Mouse (Mus musculus) hindbrain, embryonic 14.5 days (tissue): ENCODE measurements around the gene Ext2. TPM values are rescaled to one million over a fixed set of nuclear protein-coding genes. Genes with fewer than 3 reads are reported as not detected.
A peak's percentile ranks its signal among the peaks of the same experiment; 100 is the strongest.

ENCODE experiments used
- ATAC-seq: fragments of 200-750 bp; cut with Nextera tagmentation; 2 replicates; pipeline ENCODE4 v1.8.0; 2017; ENCODE audit warnings: moderate number of reproducible peaks, mild to moderate bottlenecking, moderate TSS enrichment, moderate library complexity; ENCODE audit not compliant: low FRiP score
- DNase-seq: peaks from one replicate; pipeline ENCODE4 v3.0.0-alpha.2; 2015; ENCODE audit warnings: low spot score
- H3K27ac ChIP-seq: fragments of 300-500 bp; sonication (generic); 2 replicates; pipeline ENCODE4 v1.5.1; 2014; ENCODE audit warnings: mild to moderate bottlenecking, moderate library complexity
- H3K27me3 ChIP-seq: fragments of 300-500 bp; sonication (generic); 2 replicates; pipeline ENCODE4 v1.6.1; 2014; ENCODE audit warnings: mild to moderate bottlenecking, low read length, mixed read lengths; ENCODE audit not compliant: control insufficient read depth, insufficient read depth
- H3K36me3 ChIP-seq: fragments of 300-500 bp; sonication (generic); replicated peaks from 2 replicates; pipeline ENCODE4 v1.6.1; 2014; ENCODE audit not compliant: control insufficient read depth, insufficient read depth
- H3K4me1 ChIP-seq: fragments of 300-500 bp; sonication (generic); replicated peaks from 2 replicates; pipeline ENCODE4 v1.6.1; 2014; ENCODE audit warnings: antibody characterized with exemption, low read length, mixed read lengths; ENCODE audit not compliant: control insufficient read depth, insufficient read depth
- H3K4me2 ChIP-seq: fragments of 300-500 bp; sonication (generic); replicated peaks from 2 replicates; pipeline ENCODE4 v1.6.1; 2014; ENCODE audit warnings: mild to moderate bottlenecking, moderate library complexity
- H3K4me3 ChIP-seq: fragments of 300-500 bp; sonication (generic); replicated peaks from 2 replicates; pipeline ENCODE4 v1.5.1; 2014; ENCODE audit warnings: mild to moderate bottlenecking, low read length
- H3K9ac ChIP-seq: fragments of 300-500 bp; sonication (generic); 2 replicates; pipeline ENCODE4 v1.6.1; 2014
- H3K9me3 ChIP-seq: fragments of 300-500 bp; sonication (generic); 2 replicates; pipeline ENCODE4 v1.6.1; 2016; ENCODE audit warnings: low read length; ENCODE audit not compliant: control insufficient read depth
- WGBS: fragments of 180-500 bp; shearing (Covaris S2); extraction: QIAGEN DNeasy Blood & Tissue Kit; methylation state at CpG from one replicate; pipeline ENCODE4 v1.1.7; 2014; 5-methylcytosine and 5-hydroxymethylcytosine counted together
- polyA plus RNA-seq: library from polyadenylated mRNA; unstranded; fragments of >200 nt; fragmentation: Nextera tagmentation; extraction: Ambion mirVana; gene quantifications from 2 replicates; pipeline ENCODE4 v1.2.1, GENCODE M21; 2014

The Ext2 gene
- polyA plus RNA-seq, 1 experiment from 2014 or later: 71.3 TPM

DNA sequence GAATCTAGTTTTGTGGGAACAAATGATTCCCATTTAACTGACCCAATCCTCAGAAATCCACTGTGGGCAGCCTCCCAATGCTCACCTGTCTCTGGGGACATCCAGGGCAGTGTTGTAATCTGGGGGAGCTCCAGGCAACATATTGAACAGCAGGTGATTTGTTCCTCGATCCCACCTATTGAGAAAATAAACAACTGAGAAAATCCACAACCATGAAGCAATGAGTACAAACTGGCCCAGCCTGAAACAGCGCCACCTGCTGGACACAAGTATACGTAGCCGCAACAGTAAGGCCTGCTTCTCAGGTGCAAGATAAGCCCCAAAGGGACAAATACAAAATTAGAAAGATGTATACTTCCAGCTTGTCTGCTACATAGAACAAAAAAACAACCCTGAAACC is 10.6 kb downstream of the Ext2 start:
- Histone ChIP-seq H3K27me3 (no peaks in the 10 kb centered on the region), H3K4me3 (no peak overlapping the region), H3K27ac (no peak overlapping the region), H3K36me3 (peaks cover 65% of the 10 kb centered on the region), H3K4me1 (no peaks in the 10 kb centered on the region), H3K9me3 (no peaks in the 10 kb centered on the region), H3K4me2 (no peak overlapping the region), H3K9ac (no peak overlapping the region)
- 29% methylated on average over 4 of the region's 4 CpGs for WGBS
- DNase-seq: peak; percentile 67
- ATAC-seq: no peak

DNA sequence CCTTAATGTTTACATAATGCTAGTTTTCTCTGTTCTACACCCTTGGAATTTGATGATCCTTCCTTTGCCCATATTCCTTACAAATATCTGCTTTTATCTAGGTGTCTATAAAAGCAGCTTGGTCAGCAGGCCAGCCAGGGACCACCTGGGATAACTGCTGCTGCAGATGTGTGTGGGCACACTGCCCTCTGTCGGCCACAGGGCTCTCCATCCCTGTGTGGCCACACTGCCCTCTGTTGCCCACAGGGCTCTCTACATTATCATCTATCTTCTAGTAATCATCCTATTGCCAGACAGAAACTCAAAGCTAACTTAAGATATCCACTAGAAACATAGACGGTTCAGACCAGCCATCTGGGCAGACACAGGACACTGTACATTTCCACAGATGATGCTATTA is 12.4 kb downstream of the Ext2 start:
- peaks cover 84% of the 10 kb centered on the region for H3K36me3 ChIP-seq
- H3K9me3 ChIP-seq: no peaks in the 10 kb centered on the region
- no peaks in the 10 kb centered on the region for H3K27me3 ChIP-seq
- no peak overlapping the region for H3K9ac ChIP-seq
- no peak overlapping the region for H3K27ac ChIP-seq
- no peaks in the 10 kb centered on the region for H3K4me1 ChIP-seq
- 12% methylated on average over 2 of the region's 2 CpGs for WGBS
- no peak overlapping the region for H3K4me3 ChIP-seq
- no peak overlapping the region for H3K4me2 ChIP-seq
- DNase-seq (peak; percentile 30), ATAC-seq (peak; percentile 46; the same call in 1 of the 2 replicates)

DNA sequence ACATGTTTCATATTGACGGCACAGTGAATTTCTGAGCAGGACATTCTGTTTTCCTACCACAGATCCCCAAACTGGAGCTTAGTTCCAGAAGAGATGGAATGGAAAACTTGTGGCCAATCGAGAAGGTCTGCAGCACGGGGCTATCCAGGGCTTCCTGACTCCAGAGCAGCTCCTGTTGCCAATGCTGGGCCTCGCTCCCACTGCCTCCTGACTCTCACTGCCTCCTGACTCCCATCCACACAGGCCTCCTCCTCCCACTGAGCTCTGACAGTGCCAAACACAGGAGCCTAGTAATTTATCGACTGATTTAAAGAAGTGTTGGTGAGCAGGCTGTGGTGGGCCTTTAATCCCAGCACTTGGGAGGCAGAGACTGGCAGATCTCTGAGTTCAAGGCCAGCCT is 14.3 kb downstream of the Ext2 start:
- H3K4me3 ChIP-seq: no peak overlapping the region
- no peak overlapping the region for H3K9ac ChIP-seq
- H3K4me2 ChIP-seq: no peak overlapping the region
- no peaks in the 10 kb centered on the region for H3K27me3 ChIP-seq
- H3K27ac ChIP-seq: no peak overlapping the region
- 88% methylated on average over 5 of the region's 5 CpGs for WGBS
- ATAC-seq (no peak), DNase-seq (no peak)
- no peaks in the 10 kb centered on the region for H3K9me3 ChIP-seq
- H3K36me3 ChIP-seq: peaks cover 89% of the 10 kb centered on the region
- no peaks in the 10 kb centered on the region for H3K4me1 ChIP-seq

DNA sequence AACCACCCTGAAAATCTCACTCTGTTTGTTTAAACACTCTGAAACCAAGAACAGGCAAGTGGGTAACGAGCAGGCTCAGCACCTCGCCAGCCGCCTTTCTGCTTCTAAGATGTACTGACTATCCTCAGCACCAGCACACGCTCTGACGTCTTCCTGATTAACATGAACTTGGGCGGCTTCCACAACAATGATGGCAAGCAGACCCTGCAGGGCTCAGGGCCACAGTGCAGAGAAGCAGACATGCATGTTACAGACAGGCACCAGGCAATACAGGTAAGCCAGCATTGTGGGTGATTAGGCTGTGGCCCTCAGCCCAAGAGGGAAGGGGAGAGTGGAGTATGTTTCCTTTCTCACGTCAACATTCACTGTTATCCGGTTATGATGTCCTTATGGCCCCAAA is 14.9 kb downstream of the Ext2 start:
- no peak overlapping the region for H3K4me2 ChIP-seq
- no peak overlapping the region for H3K27ac ChIP-seq
- no peak for ATAC-seq
- peaks cover 87% of the 10 kb centered on the region for H3K36me3 ChIP-seq
- no peak overlapping the region for H3K4me3 ChIP-seq
- no peaks in the 10 kb centered on the region for H3K4me1 ChIP-seq
- no peaks in the 10 kb centered on the region for H3K27me3 ChIP-seq
- DNase-seq: no peak
- no peak overlapping the region for H3K9ac ChIP-seq
- no peaks in the 10 kb centered on the region for H3K9me3 ChIP-seq
- WGBS: 87% methylated on average over 8 of the region's 8 CpGs

DNA sequence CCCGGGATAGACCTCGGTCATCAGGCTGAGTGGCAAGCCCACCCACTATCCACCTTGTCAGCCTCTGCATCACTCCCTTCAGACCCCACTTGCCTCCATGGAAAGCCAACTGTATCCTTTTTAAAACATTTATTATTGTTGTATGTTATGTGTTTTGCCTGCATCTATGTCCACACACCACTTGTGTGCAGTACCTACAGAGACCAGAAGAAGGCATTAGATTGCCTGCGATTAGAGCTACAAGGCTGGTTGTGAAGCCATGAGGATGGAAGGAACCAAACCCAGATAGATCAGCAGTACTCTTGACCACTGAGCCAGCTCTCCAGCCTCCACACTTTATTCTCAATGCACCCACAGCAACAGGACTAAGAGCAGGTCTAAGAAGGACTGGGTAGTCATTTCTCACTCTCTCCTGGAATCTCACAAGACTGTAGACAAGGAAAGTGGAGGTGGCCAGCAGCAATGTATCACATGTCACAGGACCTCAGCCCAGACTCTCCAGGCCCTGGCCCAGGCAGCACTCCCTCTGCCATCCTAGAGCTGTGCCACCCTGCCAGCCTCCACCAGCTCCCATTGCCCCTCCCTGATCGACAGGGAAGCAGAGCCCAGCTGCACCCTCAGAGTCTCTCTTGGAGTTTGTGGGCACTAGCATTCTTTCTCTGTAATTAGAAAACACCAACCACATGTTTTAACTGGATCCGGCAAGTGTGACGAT is 15.7 kb downstream of the Ext2 start:
- H3K4me1 ChIP-seq: no peaks in the 10 kb centered on the region
- no peak overlapping the region for H3K4me3 ChIP-seq
- H3K27me3 ChIP-seq: no peaks in the 10 kb centered on the region
- ATAC-seq (no peak), DNase-seq (no peak)
- peaks cover 87% of the 10 kb centered on the region for H3K36me3 ChIP-seq
- no peak overlapping the region for H3K27ac ChIP-seq
- no peak overlapping the region for H3K4me2 ChIP-seq
- H3K9me3 ChIP-seq: no peaks in the 10 kb centered on the region
- 97% methylated on average over 6 of the region's 6 CpGs for WGBS
- H3K9ac ChIP-seq: no peak overlapping the region

DNA sequence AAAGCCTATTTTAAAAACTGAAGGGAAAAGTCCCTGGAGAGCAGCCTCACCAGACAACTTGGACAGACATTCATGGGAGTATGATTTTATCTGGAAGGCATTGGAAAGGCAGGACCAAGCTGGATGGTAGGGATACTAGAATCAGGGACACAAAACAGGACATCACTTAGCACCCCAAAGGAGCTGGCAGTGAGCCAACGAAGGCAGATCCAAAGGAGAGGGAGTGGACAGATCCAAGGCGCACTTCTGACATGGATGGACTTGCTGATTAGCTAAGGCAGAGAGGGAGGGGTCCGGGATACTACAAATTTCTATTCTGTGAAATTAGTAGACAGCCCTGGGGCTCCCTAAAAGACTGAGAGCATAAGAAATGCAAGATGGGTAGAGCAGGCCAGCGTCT is 16.8 kb downstream of the Ext2 start:
- peaks cover 87% of the 10 kb centered on the region for H3K36me3 ChIP-seq

DNA sequence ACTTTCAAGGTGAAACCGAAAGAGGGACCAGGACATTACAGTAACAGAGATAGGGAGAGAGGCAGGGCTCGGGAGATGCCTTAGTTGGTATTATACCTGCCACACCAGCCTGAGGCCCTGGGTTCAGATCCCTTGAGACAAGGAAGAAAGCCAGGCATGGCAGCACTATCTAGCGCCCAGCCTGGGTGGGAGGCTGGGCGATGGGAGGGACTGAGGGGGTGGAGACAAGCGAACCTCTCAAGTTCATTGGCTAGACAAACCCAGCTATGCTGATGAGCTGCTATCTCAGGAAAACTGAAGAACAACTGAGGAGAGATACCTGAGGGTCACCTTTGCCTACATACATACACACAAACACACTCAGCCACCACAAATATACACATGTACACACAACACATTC is 17.3 kb downstream of the Ext2 start:
- no peak for ATAC-seq
- DNase-seq: no peak
- Histone ChIP-seq H3K36me3 (peaks cover 84% of the 10 kb centered on the region), H3K4me1 (no peaks in the 10 kb centered on the region), H3K9me3 (no peaks in the 10 kb centered on the region), H3K4me2 (no peak overlapping the region), H3K27me3 (no peaks in the 10 kb centered on the region), H3K9ac (no peak overlapping the region), H3K27ac (no peak overlapping the region), H3K4me3 (no peak overlapping the region)
- WGBS: 88% methylated on average over 5 of the region's 5 CpGs

More for the DNA sequence above, 16.8 kb downstream of the Ext2 start:
- no peak overlapping the region for H3K9ac ChIP-seq
- no peak overlapping the region for H3K4me2 ChIP-seq
- 84% methylated on average over 4 of the region's 4 CpGs for WGBS
- no peaks in the 10 kb centered on the region for H3K27me3 ChIP-seq
- no peaks in the 10 kb centered on the region for H3K4me1 ChIP-seq
- H3K27ac ChIP-seq: no peak overlapping the region
- no peaks in the 10 kb centered on the region for H3K9me3 ChIP-seq
- ATAC-seq (no peak), DNase-seq (no peak)
- H3K4me3 ChIP-seq: no peak overlapping the region

DNA sequence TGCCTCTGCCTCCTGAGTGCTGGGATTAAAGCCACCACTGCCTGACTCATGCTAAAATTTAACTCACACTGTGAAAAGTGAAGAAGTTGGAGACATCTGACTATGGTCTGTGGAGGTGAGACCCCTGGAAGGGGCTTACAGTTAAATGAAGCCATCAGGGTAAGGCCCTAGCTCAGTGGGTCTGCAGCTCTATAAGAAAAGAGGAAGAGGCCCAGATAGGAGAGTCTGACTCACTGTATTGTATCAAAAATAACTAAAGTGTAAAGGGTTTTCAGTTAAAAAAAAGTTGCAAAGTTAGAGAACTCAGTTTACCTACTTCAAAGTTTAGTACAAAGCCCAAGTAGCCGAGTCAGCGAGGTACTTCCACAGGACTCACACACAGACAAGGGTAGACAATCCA is 19.4 kb downstream of the Ext2 start:
- H3K36me3 ChIP-seq: peaks cover 78% of the 10 kb centered on the region
- no peak overlapping the region for H3K4me2 ChIP-seq
- H3K9ac ChIP-seq: no peak overlapping the region
- no peaks in the 10 kb centered on the region for H3K9me3 ChIP-seq
- 98% methylated on average over 2 of the region's 2 CpGs for WGBS
- no peaks in the 10 kb centered on the region for H3K4me1 ChIP-seq
- ATAC-seq: no peak
- no peak overlapping the region for H3K27ac ChIP-seq
- H3K27me3 ChIP-seq: no peaks in the 10 kb centered on the region
- no peak for DNase-seq
- no peak overlapping the region for H3K4me3 ChIP-seq

DNA sequence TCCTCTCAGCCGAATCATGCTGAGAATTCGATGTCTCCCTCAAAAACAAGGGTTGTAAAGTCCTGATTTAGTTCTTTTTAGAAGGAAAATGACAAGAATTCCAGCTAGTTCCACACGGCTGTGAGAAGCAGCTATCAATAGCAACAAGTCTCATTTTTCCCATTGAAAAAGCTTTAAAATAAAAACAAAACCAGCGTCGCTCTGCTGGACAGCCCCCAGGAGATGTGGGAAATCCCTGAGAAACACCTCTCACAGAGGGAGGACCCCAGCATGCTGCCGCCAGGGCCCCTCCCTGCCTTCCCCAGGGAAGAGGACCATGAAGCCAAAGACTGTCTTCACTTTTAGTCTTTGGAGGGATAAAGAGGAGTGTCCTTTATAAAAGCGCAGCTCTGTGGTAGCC is 21.3 kb downstream of the Ext2 start:
- no peak overlapping the region for H3K9ac ChIP-seq
- no peak for ATAC-seq
- H3K4me1 ChIP-seq: no peaks in the 10 kb centered on the region
- no peaks in the 10 kb centered on the region for H3K9me3 ChIP-seq
- H3K36me3 ChIP-seq: peaks cover 78% of the 10 kb centered on the region
- no peak for DNase-seq
- H3K4me2 ChIP-seq: no peak overlapping the region
- H3K27ac ChIP-seq: no peak overlapping the region
- H3K27me3 ChIP-seq: no peaks in the 10 kb centered on the region
- H3K4me3 ChIP-seq: no peak overlapping the region
- 79% methylated on average over 7 of the region's 7 CpGs for WGBS
